Mouse (Mus musculus): ENCODE results near the gene Reg4. TPM values are rescaled to one million over a fixed set of nuclear protein-coding genes. Genes with fewer than 3 reads are reported as not detected.

Gene Reg4
- polyA plus RNA-seq, 1 experiment = not detected

GRCm38 (mm10) chr3:98242458-98243037 lies 20.6 kb downstream of the Reg4 start:
- TF ChIP-seq POLR2A (IDR thresholded peaks at IDR 0.05; ENCODE audit: borderline replicate concordance, control insufficient read depth, low read depth, low read length) (no peak), CTCF (IDR thresholded peaks at IDR 0.05; ENCODE audit: control insufficient read depth, insufficient read depth, low read length) (no peak)
- no peaks in the 10 kb centered on the region for H3K4me1 ChIP-seq (ENCODE audit: control insufficient read depth, insufficient read depth, low read length)
- 86% methylated on average over 8 of the region's 8 CpGs for WGBS

GRCm38 (mm10) chr3:98245892-98246291 lies 23.9 kb downstream of the Reg4 start:
- TF ChIP-seq POLR2A (IDR thresholded peaks at IDR 0.05; ENCODE audit: borderline replicate concordance, control insufficient read depth, low read depth, low read length) (no peak), CTCF (IDR thresholded peaks at IDR 0.05; ENCODE audit: control insufficient read depth, insufficient read depth, low read length) (no peak)
- Histone ChIP-seq H3K27ac (ENCODE audit: control insufficient read depth, insufficient read depth, low read depth, low read length, poor library complexity) (no peak overlapping the region), H3K4me1 (ENCODE audit: control insufficient read depth, insufficient read depth, low read length) (no peaks in the 10 kb centered on the region), H3K4me3 (replicated peaks; ENCODE audit: control insufficient read depth, low read depth, low read length) (no peak overlapping the region)
- WGBS = 46% methylated on average over 8 of the region's 8 CpGs

More at GRCm38 (mm10) chr3:98242458-98243037, 20.6 kb downstream of the Reg4 start:
- H3K4me3 ChIP-seq (replicated peaks; ENCODE audit: control insufficient read depth, low read depth, low read length) = no peak overlapping the region
- no peak overlapping the region for H3K27ac ChIP-seq (ENCODE audit: control insufficient read depth, insufficient read depth, low read depth, low read length, poor library complexity)

GRCm38 (mm10) chr3:98246985-98247751 lies 25.2 kb downstream of the Reg4 start:
- Histone ChIP-seq H3K4me1 (ENCODE audit: control insufficient read depth, insufficient read depth, low read length) (no peaks in the 10 kb centered on the region), H3K4me3 (replicated peaks; ENCODE audit: control insufficient read depth, low read depth, low read length) (no peak overlapping the region), H3K27ac (ENCODE audit: control insufficient read depth, insufficient read depth, low read depth, low read length, poor library complexity) (no peak overlapping the region)
- no peak for TF ChIP-seq POLR2A (IDR thresholded peaks at IDR 0.05; ENCODE audit: borderline replicate concordance, control insufficient read depth, low read depth, low read length)
- no peak for TF ChIP-seq CTCF (IDR thresholded peaks at IDR 0.05; ENCODE audit: control insufficient read depth, insufficient read depth, low read length)
- WGBS = 76% methylated on average over 7 of the region's 7 CpGs

- Histone ChIP-seq H3K4me1 (ENCODE audit: control insufficient read depth, insufficient read depth, low read length) (no peaks in the 10 kb centered on the region), H3K4me3 (replicated peaks; ENCODE audit: control insufficient read depth, low read depth, low read length) (no peak overlapping the region), H3K27ac (ENCODE audit: control insufficient read depth, insufficient read depth, low read depth, low read length, poor library complexity) (no peak overlapping the region)
- 72% methylated on average over 2 of the region's 2 CpGs for WGBS
- no peak for TF ChIP-seq POLR2A (IDR thresholded peaks at IDR 0.05; ENCODE audit: borderline replicate concordance, control insufficient read depth, low read depth, low read length)
- no peak for TF ChIP-seq CTCF (IDR thresholded peaks at IDR 0.05; ENCODE audit: control insufficient read depth, insufficient read depth, low read length)
These were observed 27.4 kb downstream of the Reg4 start for GRCm38 (mm10) chr3:98249378-98249777.

GRCm38 (mm10) chr3:98249833-98250448 lies 28.0 kb downstream of the Reg4 start:
- 43% methylated on average over 11 of the region's 11 CpGs for WGBS
- Histone ChIP-seq H3K27ac (ENCODE audit: control insufficient read depth, insufficient read depth, low read depth, low read length, poor library complexity) (no peak overlapping the region), H3K4me1 (ENCODE audit: control insufficient read depth, insufficient read depth, low read length) (no peaks in the 10 kb centered on the region), H3K4me3 (replicated peaks; ENCODE audit: control insufficient read depth, low read depth, low read length) (no peak overlapping the region)
- TF ChIP-seq CTCF (IDR thresholded peaks at IDR 0.05; ENCODE audit: control insufficient read depth, insufficient read depth, low read length) = no peak
- TF ChIP-seq POLR2A (IDR thresholded peaks at IDR 0.05; ENCODE audit: borderline replicate concordance, control insufficient read depth, low read depth, low read length) = no peak

- no peak overlapping the region for H3K27ac ChIP-seq (ENCODE audit: control insufficient read depth, insufficient read depth, low read depth, low read length, poor library complexity)
- H3K4me3 ChIP-seq (replicated peaks; ENCODE audit: control insufficient read depth, low read depth, low read length) = no peak overlapping the region
- WGBS = 38% methylated on average over 3 of the region's 3 CpGs
- TF ChIP-seq POLR2A (IDR thresholded peaks at IDR 0.05; ENCODE audit: borderline replicate concordance, control insufficient read depth, low read depth, low read length) (no peak), CTCF (IDR thresholded peaks at IDR 0.05; ENCODE audit: control insufficient read depth, insufficient read depth, low read length) (no peak)
- no peaks in the 10 kb centered on the region for H3K4me1 ChIP-seq (ENCODE audit: control insufficient read depth, insufficient read depth, low read length)
These were observed 32.1 kb downstream of the Reg4 start for GRCm38 (mm10) chr3:98254059-98254458.

GRCm38 (mm10) chr3:98254656-98255583 lies 33.0 kb downstream of the Reg4 start:
- H3K4me3 ChIP-seq (replicated peaks; ENCODE audit: control insufficient read depth, low read depth, low read length) = no peak overlapping the region
- no peaks in the 10 kb centered on the region for H3K4me1 ChIP-seq (ENCODE audit: control insufficient read depth, insufficient read depth, low read length)
- no peak overlapping the region for H3K27ac ChIP-seq (ENCODE audit: control insufficient read depth, insufficient read depth, low read depth, low read length, poor library complexity)
- TF ChIP-seq POLR2A (IDR thresholded peaks at IDR 0.05; ENCODE audit: borderline replicate concordance, control insufficient read depth, low read depth, low read length) (no peak), CTCF (IDR thresholded peaks at IDR 0.05; ENCODE audit: control insufficient read depth, insufficient read depth, low read length) (no peak)
- WGBS = 81% methylated on average over 8 of the region's 8 CpGs

All from bone marrow, adult 2 months (tissue).